Comparison of ENCODE assay signal across 23 mouse cellular contexts in the genomic region with DNA sequence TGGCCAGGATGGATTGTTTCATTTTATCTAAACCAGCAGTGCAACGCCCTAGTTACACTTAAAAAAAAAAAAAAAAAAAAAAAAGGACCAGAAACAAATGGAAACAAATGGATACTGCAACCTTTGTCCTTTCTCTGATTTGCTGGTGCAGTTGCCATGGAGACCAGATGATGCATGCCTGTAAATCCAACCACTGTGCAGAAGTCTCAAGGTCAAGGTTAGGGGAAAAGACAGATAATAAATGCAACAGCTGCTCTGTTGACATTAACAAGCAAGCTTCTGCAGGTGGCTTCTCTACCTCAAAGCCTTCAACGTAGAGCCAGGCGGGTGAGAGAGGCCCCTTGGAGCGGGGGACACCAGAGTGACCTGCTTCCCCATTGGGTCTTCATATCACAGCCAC.
DNase-seq lines count a peak whose midpoint lies in the region; ATAC-seq and TF ChIP-seq lines count a peak whose summit lies in the region.
"Had no signal": no experiment of that assay in that cellular context is flagged by ENCODE, and none has a peak within 500 bp of the region (broad histone marks: within the 10 kb centered on the region; RNA-seq: fewer than 3 reads in every experiment).

No protein-coding gene starts in this region.

- H3K27me3 ChIP-seq in intestine, postnatal 0 days (replicated peaks; ENCODE audit: control insufficient read depth, insufficient read depth, low read length) = no peaks in the 10 kb centered on the region
- H3K27me3 ChIP-seq: forebrain, embryonic 15.5 days; heart, embryonic 12.5 days; megakaryocyte, embryonic 14.5 days; neural tube, embryonic 15.5 days had no signal

- no peak overlapping the region for H3K4me3 ChIP-seq in intestine, postnatal 0 days (ENCODE audit: low read depth, low read length)
- H3K4me3 ChIP-seq: forebrain, embryonic 15.5 days; heart, embryonic 12.5 days; hindbrain, embryonic 10.5 days; megakaryocyte, embryonic 14.5 days; neural tube, embryonic 15.5 days had no signal

- DNase-seq in embryo, embryonic 10.5 days (ENCODE audit: low spot score) = peak; percentile 5
- no peak for DNase-seq in embryo, embryonic 9.5 days (ENCODE audit: extremely low spot score)
- DNase-seq in R1 (ENCODE audit: low read depth, low spot score) (peak; percentile 28), liver (no peak)
- peak; percentile 49 for DNase-seq in brain, embryonic 14.5 days (ENCODE audit: low read depth)
- no peak for DNase-seq in left cerebral cortex, adult 11 months (ENCODE audit: low spot score)
- no peak for DNase-seq in yolk sac, embryonic 10.5 days (ENCODE audit: low spot score)
- DNase-seq: cerebellum, adult 2 months; cerebellum, postnatal 25 days; embryo, embryonic 11 days; gastrocnemius, postnatal 10 days; heart, postnatal 10 days; kidney, adult 8-10 months; kidney, postnatal 14 days; liver, postnatal 0 days had no signal

- peak; percentile 65; the same call in 1 of the 2 replicates for ATAC-seq in intestine, postnatal 0 days
- ATAC-seq: forebrain, embryonic 15.5 days; liver, postnatal 0 days had no signal

- 31% methylated on average over 4 of the region's 4 CpGs for WGBS in intestine, postnatal 0 days

- TF ChIP-seq POLR2A in brain, embryonic 14.5 days (IDR thresholded peaks at IDR 0.05; ENCODE audit: borderline replicate concordance, extremely low read depth, insufficient read depth, insufficient read length, poor library complexity, severe bottlenecking) = no peak

- H3K9ac ChIP-seq in intestine, postnatal 0 days (ENCODE audit: low read depth, low read length) = no peak overlapping the region
- H3K9ac ChIP-seq: forebrain, embryonic 15.5 days; heart, embryonic 12.5 days; liver, postnatal 0 days; neural tube, embryonic 15.5 days had no signal

- no peaks in the 10 kb centered on the region for H3K4me1 ChIP-seq in intestine, postnatal 0 days (replicated peaks; ENCODE audit: control insufficient read depth, insufficient read depth, low read length)
- H3K4me1 ChIP-seq: forebrain, embryonic 15.5 days; heart, embryonic 12.5 days; hindbrain, embryonic 10.5 days; megakaryocyte, embryonic 14.5 days; neural tube, embryonic 15.5 days had no signal

- H3K27ac ChIP-seq in intestine, postnatal 0 days (ENCODE audit: low read depth, low read length) = no peak overlapping the region
- H3K27ac ChIP-seq: forebrain, embryonic 15.5 days; hindbrain, embryonic 10.5 days; neural tube, embryonic 15.5 days had no signal

- H3K36me3 ChIP-seq in intestine, postnatal 0 days (ENCODE audit: control insufficient read depth, insufficient read depth) = no peaks in the 10 kb centered on the region
- H3K36me3 ChIP-seq: forebrain, embryonic 15.5 days; G1E; heart, embryonic 12.5 days; hindbrain, embryonic 10.5 days; neural tube, embryonic 15.5 days had no signal

- TF ChIP-seq CTCF in brain, embryonic 14.5 days (IDR thresholded peaks at IDR 0.05; ENCODE audit: borderline replicate concordance, extremely low read depth, insufficient read depth, insufficient read length) = no peak
- TF ChIP-seq CTCF in intestine, postnatal 0 days (IDR thresholded peaks at IDR 0.05; ENCODE audit: low read depth) = no peak

- no peaks in the 10 kb centered on the region for H3K9me3 ChIP-seq in intestine, postnatal 0 days (ENCODE audit: control insufficient read depth)
- H3K9me3 ChIP-seq: forebrain, embryonic 15.5 days; heart, embryonic 12.5 days; hindbrain, embryonic 10.5 days; neural tube, embryonic 15.5 days had no signal

- no peak overlapping the region for H3K4me2 ChIP-seq in intestine, postnatal 0 days (replicated peaks; ENCODE audit: low read depth)
- H3K4me2 ChIP-seq: forebrain, embryonic 15.5 days; heart, embryonic 12.5 days; liver, embryonic 11.5 days; neural tube, embryonic 15.5 days had no signal

Comparison
In these comparisons a context has a peak if more than half of its experiments do, and no peak if none do; other contexts are left out.
1. DNase-seq: peak in embryo, embryonic 10.5 days (single experiment), R1 (single experiment) and brain, embryonic 14.5 days (single experiment); none in embryo, embryonic 9.5 days (single experiment), left cerebral cortex, adult 11 months (single experiment), liver (single experiment) and yolk sac, embryonic 10.5 days (single experiment).